Comparison of ENCODE assay signal across 10 mouse cellular contexts in genomic region chr2:75633784-75634183, GRCm38 (mm10). TPM values are rescaled to one million over a fixed set of nuclear protein-coding genes. Genes with fewer than 3 reads are reported as not detected.
A peak's percentile ranks its signal among the peaks of the same experiment; 100 is the strongest.
DNase-seq lines count a peak whose midpoint lies in the region; ATAC-seq and TF ChIP-seq lines count a peak whose summit lies in the region.
"Had no signal": no experiment of that assay in that cellular context is flagged by ENCODE, and none has a peak within 500 bp of the region (broad histone marks: within the 10 kb centered on the region; RNA-seq: fewer than 3 reads in every experiment).

No protein-coding gene starts in this region.

- TF ChIP-seq CTCF in intestine, postnatal 0 days (IDR thresholded peaks at IDR 0.05; ENCODE audit: low read depth): no peak

- H3K9me3 ChIP-seq in hindbrain, embryonic 10.5 days: no peaks in the 10 kb centered on the region
- H3K9me3 ChIP-seq in hindbrain, embryonic 13.5 days: no peaks in the 10 kb centered on the region
- H3K9me3 ChIP-seq in intestine, postnatal 0 days (ENCODE audit: control insufficient read depth): no peaks in the 10 kb centered on the region
- no peaks in the 10 kb centered on the region for H3K9me3 ChIP-seq in limb, embryonic 13.5 days
- H3K9me3 ChIP-seq in stomach, embryonic 14.5 days (ENCODE audit: control insufficient read depth, low read depth, low read length): no peaks in the 10 kb centered on the region
- H3K9me3 ChIP-seq: midbrain, embryonic 12.5 days had no signal

- no peaks in the 10 kb centered on the region for H3K27me3 ChIP-seq in hindbrain, embryonic 10.5 days (ENCODE audit: insufficient read depth, poor library complexity, severe bottlenecking)
- H3K27me3 ChIP-seq in hindbrain, embryonic 13.5 days: no peaks in the 10 kb centered on the region
- no peaks in the 10 kb centered on the region for H3K27me3 ChIP-seq in intestine, postnatal 0 days (replicated peaks; ENCODE audit: control insufficient read depth, insufficient read depth, low read length)
- H3K27me3 ChIP-seq in limb, embryonic 13.5 days: no peaks in the 10 kb centered on the region
- H3K27me3 ChIP-seq in stomach, embryonic 14.5 days (ENCODE audit: control insufficient read depth, insufficient read depth, low read length): no peaks in the 10 kb centered on the region
- H3K27me3 ChIP-seq: midbrain, embryonic 12.5 days had no signal

- H3K27ac ChIP-seq in hindbrain, embryonic 10.5 days: 0 out of 2 replicates have a peak overlapping the region, but pooled peaks have one; percentile 29
- H3K27ac ChIP-seq in hindbrain, embryonic 13.5 days: no peak overlapping the region
- no peak overlapping the region for H3K27ac ChIP-seq in intestine, postnatal 0 days (ENCODE audit: low read depth, low read length)
- H3K27ac ChIP-seq in limb, embryonic 13.5 days: no peak overlapping the region; the same call in 1 of the 2 replicates
- no peak overlapping the region for H3K27ac ChIP-seq in stomach, embryonic 14.5 days (ENCODE audit: low read length)
- H3K27ac ChIP-seq: midbrain, embryonic 12.5 days had no signal

- no peak overlapping the region for H3K4me2 ChIP-seq in hindbrain, embryonic 13.5 days
- no peak overlapping the region for H3K4me2 ChIP-seq in intestine, postnatal 0 days (replicated peaks; ENCODE audit: low read depth)
- H3K4me2 ChIP-seq in limb, embryonic 13.5 days (replicated peaks): no peak overlapping the region
- no peak overlapping the region for H3K4me2 ChIP-seq in stomach, embryonic 14.5 days (replicated peaks; ENCODE audit: low read depth, low read length)
- H3K4me2 ChIP-seq: midbrain, embryonic 12.5 days had no signal

- peaks cover 7% of the 10 kb centered on the region; the same call in 1 of the 2 replicates for H3K4me1 ChIP-seq in hindbrain, embryonic 10.5 days (replicated peaks)
- no peaks in the 10 kb centered on the region for H3K4me1 ChIP-seq in hindbrain, embryonic 13.5 days (replicated peaks)
- H3K4me1 ChIP-seq in intestine, postnatal 0 days (replicated peaks; ENCODE audit: control insufficient read depth, insufficient read depth, low read length): 0 out of 2 replicates have a peak, but pooled peaks cover 4% of the 10 kb centered on the region
- H3K4me1 ChIP-seq in limb, embryonic 13.5 days: peaks cover 16% of the 10 kb centered on the region
- H3K4me1 ChIP-seq in stomach, embryonic 14.5 days (ENCODE audit: control insufficient read depth, insufficient read depth, low read length): no peaks in the 10 kb centered on the region
- H3K4me1 ChIP-seq: midbrain, embryonic 12.5 days had no signal

- WGBS in hindbrain, embryonic 10.5 days: 70% methylated on average over 5 of the region's 5 CpGs
- WGBS in hindbrain, embryonic 13.5 days: 87% methylated on average over 5 of the region's 5 CpGs
- WGBS in intestine, postnatal 0 days: 72% methylated on average over 5 of the region's 5 CpGs
- WGBS in limb, embryonic 13.5 days: 43% methylated on average over 5 of the region's 5 CpGs
- WGBS in stomach, embryonic 14.5 days: 60% methylated on average over 5 of the region's 5 CpGs

- DNase-seq in hindbrain, embryonic 10.5 days (ENCODE audit: low spot score): no peak
- DNase-seq in spleen, postnatal 36 days (ENCODE audit: low spot score in 2 of 2): no peak
- DNase-seq in MN1 (ENCODE audit: low spot score): no peak
- DNase-seq in c-Kit-positive CD71-positive TER-119-positive erythroid progenitor cells, embryonic 14.5 days (ENCODE audit: low spot score): no peak
- DNase-seq: gastrocnemius, postnatal 14 days had no signal

- H3K9ac ChIP-seq in hindbrain, embryonic 13.5 days: no peak overlapping the region
- H3K9ac ChIP-seq in intestine, postnatal 0 days (ENCODE audit: low read depth, low read length): no peak overlapping the region
- no peak overlapping the region for H3K9ac ChIP-seq in limb, embryonic 13.5 days
- no peak overlapping the region for H3K9ac ChIP-seq in stomach, embryonic 14.5 days (replicated peaks; ENCODE audit: low read depth, low read length)
- H3K9ac ChIP-seq: midbrain, embryonic 12.5 days had no signal

- no peak overlapping the region for H3K4me3 ChIP-seq in hindbrain, embryonic 10.5 days
- H3K4me3 ChIP-seq in hindbrain, embryonic 13.5 days: no peak overlapping the region
- H3K4me3 ChIP-seq in intestine, postnatal 0 days (ENCODE audit: low read depth, low read length): no peak overlapping the region
- no peak overlapping the region for H3K4me3 ChIP-seq in limb, embryonic 13.5 days
- no peak overlapping the region for H3K4me3 ChIP-seq in stomach, embryonic 14.5 days (ENCODE audit: low read depth, low read length)
- H3K4me3 ChIP-seq: midbrain, embryonic 12.5 days had no signal

- no peaks in the 10 kb centered on the region for H3K36me3 ChIP-seq in hindbrain, embryonic 10.5 days
- H3K36me3 ChIP-seq in hindbrain, embryonic 13.5 days: no peaks in the 10 kb centered on the region
- H3K36me3 ChIP-seq in intestine, postnatal 0 days (ENCODE audit: control insufficient read depth, insufficient read depth): no peaks in the 10 kb centered on the region
- no peaks in the 10 kb centered on the region for H3K36me3 ChIP-seq in limb, embryonic 13.5 days
- no peaks in the 10 kb centered on the region for H3K36me3 ChIP-seq in stomach, embryonic 14.5 days (ENCODE audit: control insufficient read depth, insufficient read depth, low read length)
- H3K36me3 ChIP-seq: midbrain, embryonic 12.5 days had no signal

- ATAC-seq in hindbrain, embryonic 13.5 days (ENCODE audit: low FRiP score): no peak
- peak; percentile 30; the same call in 1 of the 2 replicates for ATAC-seq in intestine, postnatal 0 days
- ATAC-seq in limb, embryonic 13.5 days (ENCODE audit: low FRiP score, low read depth): peak; percentile 78; the same call in 1 of the 2 replicates
- peak; percentile 60; the same call in 1 of the 2 replicates for ATAC-seq in stomach, embryonic 14.5 days (ENCODE audit: insufficient number of reproducible peaks, insufficient read depth, low FRiP score, low read depth)

RNA-seq across cellular contexts. Expression of gene Hnrnpa3, which starts 25.3 kb away (rescaled TPM):
- polyA plus RNA-seq in hindbrain, embryonic 10.5 days (2016; fragmentation: Nextera tagmentation; extraction: Ambion mirVana): 236 and 359 TPM in 2 replicates
- polyA plus RNA-seq in hindbrain, embryonic 13.5 days (2015; fragmentation: Nextera tagmentation; extraction: Ambion mirVana): 235 and 246 TPM in 2 replicates
- 149 and 151 TPM in 2 replicates for polyA plus RNA-seq in intestine, postnatal 0 days (2015; fragmentation: Nextera tagmentation; extraction: Ambion mirVana)
- 344 and 364 TPM in 2 replicates for polyA plus RNA-seq in limb, embryonic 13.5 days (2015; fragmentation: Nextera tagmentation; extraction: Ambion mirVana)
- 247 and 253 TPM in 2 replicates for polyA plus RNA-seq in stomach, embryonic 14.5 days (2014; fragmentation: Nextera tagmentation; extraction: Ambion mirVana)
